Mouse (Mus musculus) liver, postnatal 0 days (tissue): ENCODE measurements at regions not wholly inside any gene's neighbourhood (a gene's known extent, or its start where the extent isn't known, plus 50 kb on each side); places are given as distances from the start of the nearest gene placed in this dataset.

ENCODE experiments used
- ATAC-seq: fragments of 200-750 bp; cut with Nextera tagmentation; 2 replicates; pipeline ENCODE4 v1.8.0; 2017; ENCODE audit warnings: mild to moderate bottlenecking, moderate library complexity
- DNase-seq: peaks from one replicate; pipeline ENCODE4 v3.0.0-alpha.2; 2016
- H3K27ac ChIP-seq: fragments of 300-500 bp; sonication (generic); 2 replicates; pipeline ENCODE4 v1.5.1; 2014; ENCODE audit warnings: antibody characterized with exemption, moderate library complexity, mild to moderate bottlenecking, low read depth
- H3K27me3 ChIP-seq: fragments of 300-500 bp; sonication (generic); 2 replicates; pipeline ENCODE4 v1.6.1; 2014; ENCODE audit warnings: low read length, control low read depth, mixed read lengths; ENCODE audit not compliant: insufficient read depth
- H3K36me3 ChIP-seq: fragments of 300-500 bp; sonication (generic); replicated peaks from 2 replicates; pipeline ENCODE4 v1.6.1; 2014; ENCODE audit warnings: mild to moderate bottlenecking, control low read depth, low read length, moderate library complexity, mixed read lengths; ENCODE audit not compliant: insufficient read depth
- H3K4me1 ChIP-seq: fragments of 300-500 bp; sonication (generic); 2 replicates; pipeline ENCODE4 v1.6.1; 2014; ENCODE audit warnings: antibody characterized with exemption, mild to moderate bottlenecking, control low read depth; ENCODE audit not compliant: insufficient read depth
- H3K4me2 ChIP-seq: fragments of 300-500 bp; sonication (generic); 2 replicates; pipeline ENCODE4 v1.6.1; 2014; ENCODE audit warnings: low read depth, mild to moderate bottlenecking, low read length, moderate library complexity, mixed read lengths
- H3K4me3 ChIP-seq: fragments of 300-500 bp; sonication (generic); 2 replicates; pipeline ENCODE4 v1.5.1; 2014; ENCODE audit warnings: low read depth, low read length
- H3K9ac ChIP-seq: fragments of 300-500 bp; sonication (generic); replicated peaks from 2 replicates; pipeline ENCODE4 v1.6.1; 2014; ENCODE audit warnings: mild to moderate bottlenecking, moderate library complexity
- H3K9me3 ChIP-seq: fragments of 300-500 bp; sonication (generic); 2 replicates; pipeline ENCODE4 v1.6.1; 2016; ENCODE audit warnings: mild to moderate bottlenecking, control low read depth, low read length, mixed read lengths
- CTCF ChIP-seq: sonication (generic); IDR thresholded peaks from 2 replicates; pipeline ENCODE4 v1.5.1; 2016; ENCODE audit warnings: antibody characterized with exemption, low read depth
- EP300 ChIP-seq: IDR thresholded peaks from 2 replicates; pipeline ENCODE4 v1.6.1; 2016; ENCODE audit warnings: antibody characterized with exemption, low read depth, mild to moderate bottlenecking
- WGBS: fragments of 180-500 bp; shearing (Covaris S2); extraction: QIAGEN DNeasy Blood & Tissue Kit; methylation state at CpG from one replicate; pipeline ENCODE4 v1.1.7; 2014; ENCODE audit not compliant: insufficient replicate concordance; 5-methylcytosine and 5-hydroxymethylcytosine counted together

GRCm38 (mm10) chr14:25184042-25184441 is 274.9 kb upstream of the Zmiz1 start:
- Histone ChIP-seq H3K9ac (no peak overlapping the region), H3K27ac (no peak overlapping the region), H3K4me2 (no peak overlapping the region), H3K4me3 (no peak overlapping the region), H3K36me3 (no peaks in the 10 kb centered on the region), H3K4me1 (peaks cover 6% of the 10 kb centered on the region), H3K9me3 (no peaks in the 10 kb centered on the region), H3K27me3 (no peaks in the 10 kb centered on the region)
- ATAC-seq (no peak), DNase-seq (no peak)
- TF ChIP-seq CTCF, result no peak
- no peak for TF ChIP-seq EP300
- 71% methylated on average over 5 of the region's 5 CpGs for WGBS

GRCm38 (mm10) chr14:25184875-25185274 is 274.1 kb upstream of the Zmiz1 start:
- no peak overlapping the region for H3K4me2 ChIP-seq
- no peak overlapping the region for H3K27ac ChIP-seq
- TF ChIP-seq EP300 (no peak), CTCF (no peak)
- DNase-seq (no peak), ATAC-seq (no peak)
- peaks cover 6% of the 10 kb centered on the region for H3K4me1 ChIP-seq
- H3K36me3 ChIP-seq, result no peaks in the 10 kb centered on the region
- H3K9ac ChIP-seq, result no peak overlapping the region
- no peaks in the 10 kb centered on the region for H3K27me3 ChIP-seq
- H3K9me3 ChIP-seq, result no peaks in the 10 kb centered on the region
- WGBS, result 70% methylated on average over 1 of the region's 1 CpGs
- H3K4me3 ChIP-seq, result no peak overlapping the region

- H3K9me3 ChIP-seq, result no peaks in the 10 kb centered on the region
- WGBS, result 64% methylated on average over 10 of the region's 10 CpGs
- H3K9ac ChIP-seq, result no peak overlapping the region
These were observed 273.4 kb upstream of the Zmiz1 start for GRCm38 (mm10) chr14:25185556-25185958.

GRCm38 (mm10) chr14:25185959-25186771 is 272.8 kb upstream of the Zmiz1 start:
- no peaks in the 10 kb centered on the region for H3K27me3 ChIP-seq
- TF ChIP-seq CTCF (no peak), EP300 (no peak)
- H3K27ac ChIP-seq, result no peak overlapping the region
- H3K4me1 ChIP-seq, result peaks cover under 1% of the 10 kb centered on the region
- DNase-seq, result no peak
- H3K4me3 ChIP-seq, result no peak overlapping the region
- 67% methylated on average over 14 of the region's 14 CpGs for WGBS
- no peak for ATAC-seq
- no peak overlapping the region for H3K9ac ChIP-seq
- no peaks in the 10 kb centered on the region for H3K9me3 ChIP-seq
- no peaks in the 10 kb centered on the region for H3K36me3 ChIP-seq
- H3K4me2 ChIP-seq, result no peak overlapping the region

More at GRCm38 (mm10) chr14:25185556-25185958, 273.4 kb upstream of the Zmiz1 start:
- ATAC-seq, result no peak
- Histone ChIP-seq H3K27me3 (no peaks in the 10 kb centered on the region), H3K4me1 (peaks cover 6% of the 10 kb centered on the region), H3K27ac (no peak overlapping the region), H3K4me2 (no peak overlapping the region), H3K4me3 (no peak overlapping the region), H3K36me3 (no peaks in the 10 kb centered on the region)
- no peak for DNase-seq
- no peak for TF ChIP-seq EP300

GRCm38 (mm10) chr14:25187715-25188114 is 271.3 kb upstream of the Zmiz1 start:
- Histone ChIP-seq H3K4me2 (no peak overlapping the region), H3K9me3 (no peaks in the 10 kb centered on the region), H3K27me3 (no peaks in the 10 kb centered on the region), H3K27ac (no peak overlapping the region), H3K36me3 (no peaks in the 10 kb centered on the region), H3K4me3 (no peak overlapping the region), H3K4me1 (no peaks in the 10 kb centered on the region), H3K9ac (no peak overlapping the region)
- TF ChIP-seq EP300, result no peak
- no peak for TF ChIP-seq CTCF
- ATAC-seq, result no peak
- 79% methylated on average over 5 of the region's 5 CpGs for WGBS
- DNase-seq, result no peak

GRCm38 (mm10) chr14:25189256-25189655 is 269.7 kb upstream of the Zmiz1 start:
- no peak for ATAC-seq
- H3K4me3 ChIP-seq, result no peak overlapping the region
- H3K36me3 ChIP-seq, result no peaks in the 10 kb centered on the region
- no peak overlapping the region for H3K27ac ChIP-seq
- no peak for DNase-seq
- no peak overlapping the region for H3K4me2 ChIP-seq
- WGBS, result 58% methylated on average over 5 of the region's 5 CpGs
- no peaks in the 10 kb centered on the region for H3K27me3 ChIP-seq
- H3K9ac ChIP-seq, result no peak overlapping the region
- H3K9me3 ChIP-seq, result no peaks in the 10 kb centered on the region
- H3K4me1 ChIP-seq, result no peaks in the 10 kb centered on the region
- TF ChIP-seq CTCF (no peak), EP300 (no peak)
